Mouse (Mus musculus) forebrain, embryonic 10.5 days (tissue): ENCODE results near the gene Pdp2. TPM values are rescaled to one million over a fixed set of nuclear protein-coding genes. Genes with fewer than 3 reads are reported as not detected.

Experiments
- DNase-seq: peaks from one replicate; pipeline ENCODE4 v3.0.0-alpha.2; 2017; ENCODE audit warnings: low spot score; ENCODE audit errors: extremely low spot score
- H3K27ac ChIP-seq: fragments of 300-500 bp; sonication (generic); 2 replicates; pipeline ENCODE4 v1.5.1; 2016; ENCODE audit warnings: mild to moderate bottlenecking
- H3K27me3 ChIP-seq: fragments of 300-500 bp; sonication (generic); 2 replicates; pipeline ENCODE4 v1.6.1; 2016; ENCODE audit warnings: mild to moderate bottlenecking; ENCODE audit not compliant: poor library complexity, severe bottlenecking
- H3K36me3 ChIP-seq: fragments of 300-500 bp; sonication (generic); replicated peaks from 2 replicates; pipeline ENCODE4 v1.6.1; 2016; ENCODE audit warnings: mild to moderate bottlenecking, moderate library complexity
- H3K4me1 ChIP-seq: fragments of 300-500 bp; sonication (generic); 2 replicates; pipeline ENCODE4 v1.6.1; 2016
- H3K4me3 ChIP-seq: fragments of 300-500 bp; sonication (generic); 2 replicates; pipeline ENCODE4 v1.5.1; 2016; ENCODE audit warnings: mild to moderate bottlenecking, moderate library complexity
- H3K9me3 ChIP-seq: fragments of 300-500 bp; sonication (generic); 2 replicates; pipeline ENCODE4 v1.6.1; 2016; ENCODE audit warnings: mild to moderate bottlenecking, moderate library complexity
- WGBS: fragments of 180-500 bp; shearing (Covaris S2); methylation state at CpG from one replicate; pipeline ENCODE4 v1.1.7; 2016; 5-methylcytosine and 5-hydroxymethylcytosine counted together
- polyA plus RNA-seq: library from polyadenylated mRNA; unstranded; fragments of >200 nt; fragmentation: Nextera tagmentation; extraction: Ambion mirVana; gene quantifications from 2 replicates; pipeline ENCODE4 v1.2.1, GENCODE M21; 2016

Pdp2 gene
- 14.2 and 14.6 TPM in 2 replicates for polyA plus RNA-seq

- Histone ChIP-seq H3K4me3 (peak within 1 kb of the TSS; percentile 85), H3K4me1 (peaks cover 18% of the 10 kb centered on the region), H3K9me3 (no peaks in the 10 kb centered on the region), H3K36me3 (peaks cover 30% of the 10 kb centered on the region), H3K27ac (peak within 1 kb of the TSS; percentile 92), H3K27me3 (no peaks in the 10 kb centered on the region)
- DNase-seq = peak; percentile 89
- WGBS = under 1% methylated on average over 44 of the region's 44 CpGs
These were observed at the start of gene Pdp2 for GRCm38 (mm10) chr8:104591133-104591834. TSS of gene Pdp2 (plus strand) at chr8:104591451.

- WGBS = 14% methylated on average over 8 of the region's 8 CpGs
- H3K36me3 ChIP-seq = no peaks in the 10 kb centered on the region
- peaks cover 85% of the 10 kb centered on the region for H3K27me3 ChIP-seq
- H3K27ac ChIP-seq = no peak overlapping the region
- no peaks in the 10 kb centered on the region for H3K9me3 ChIP-seq
- no peak for DNase-seq
- peak overlapping the region; percentile 62 for H3K4me3 ChIP-seq
- peaks cover 21% of the 10 kb centered on the region for H3K4me1 ChIP-seq
These were observed 49.8 kb upstream of the Pdp2 start for GRCm38 (mm10) chr8:104541515-104541880.

- peaks cover 80% of the 10 kb centered on the region for H3K27me3 ChIP-seq
- WGBS = 8% methylated on average over 11 of the region's 11 CpGs
- DNase-seq = no peak
- H3K36me3 ChIP-seq = no peaks in the 10 kb centered on the region
- no peak overlapping the region for H3K27ac ChIP-seq
- H3K4me1 ChIP-seq = peaks cover 21% of the 10 kb centered on the region
- H3K4me3 ChIP-seq = no peak overlapping the region
- H3K9me3 ChIP-seq = no peaks in the 10 kb centered on the region
These were observed 49.1 kb upstream of the Pdp2 start for GRCm38 (mm10) chr8:104542160-104542559.

GRCm38 (mm10) chr8:104543440-104544045, 47.7 kb upstream of the Pdp2 start:
- Histone ChIP-seq H3K27me3 (peaks cover 66% of the 10 kb centered on the region), H3K4me1 (peaks cover 21% of the 10 kb centered on the region), H3K4me3 (no peak overlapping the region), H3K9me3 (no peaks in the 10 kb centered on the region), H3K27ac (no peak overlapping the region), H3K36me3 (no peaks in the 10 kb centered on the region)
- DNase-seq = no peak
- 84% methylated on average over 8 of the region's 8 CpGs for WGBS

GRCm38 (mm10) chr8:104555191-104555590, 36.1 kb upstream of the Pdp2 start:
- 88% methylated on average over 4 of the region's 4 CpGs for WGBS
- Histone ChIP-seq H3K4me1 (peaks cover 9% of the 10 kb centered on the region; the same call in 1 of the 2 replicates), H3K4me3 (no peak overlapping the region), H3K9me3 (no peaks in the 10 kb centered on the region), H3K36me3 (no peaks in the 10 kb centered on the region), H3K27ac (no peak overlapping the region), H3K27me3 (0 out of 2 replicates have a peak, but pooled peaks cover 9% of the 10 kb centered on the region)
- DNase-seq = no peak

- no peak for DNase-seq
- Histone ChIP-seq H3K9me3 (no peaks in the 10 kb centered on the region), H3K4me3 (no peak overlapping the region), H3K27ac (no peak overlapping the region), H3K27me3 (0 out of 2 replicates have a peak, but pooled peaks cover 9% of the 10 kb centered on the region), H3K4me1 (no peaks in the 10 kb centered on the region), H3K36me3 (no peaks in the 10 kb centered on the region)
- WGBS = 86% methylated on average over 7 of the region's 7 CpGs
These were observed 34.0 kb upstream of the Pdp2 start for GRCm38 (mm10) chr8:104557226-104557625.

GRCm38 (mm10) chr8:104560731-104561130, 30.5 kb upstream of the Pdp2 start:
- no peaks in the 10 kb centered on the region for H3K36me3 ChIP-seq
- no peaks in the 10 kb centered on the region for H3K27me3 ChIP-seq
- no peaks in the 10 kb centered on the region for H3K9me3 ChIP-seq
- no peak for DNase-seq
- H3K4me3 ChIP-seq = no peak overlapping the region
- H3K4me1 ChIP-seq = no peaks in the 10 kb centered on the region
- H3K27ac ChIP-seq = no peak overlapping the region

GRCm38 (mm10) chr8:104564633-104565456, 26.4 kb upstream of the Pdp2 start:
- Histone ChIP-seq H3K9me3 (no peaks in the 10 kb centered on the region), H3K27ac (no peak overlapping the region), H3K36me3 (no peaks in the 10 kb centered on the region), H3K4me3 (no peak overlapping the region), H3K4me1 (no peaks in the 10 kb centered on the region), H3K27me3 (no peaks in the 10 kb centered on the region; the same call in 1 of the 2 replicates)
- 16% methylated on average over 22 of the region's 22 CpGs for WGBS
- peak; percentile 84 for DNase-seq

- Histone ChIP-seq H3K4me3 (no peak overlapping the region), H3K9me3 (no peaks in the 10 kb centered on the region), H3K27me3 (peaks cover 4% of the 10 kb centered on the region; the same call in 1 of the 2 replicates), H3K27ac (no peak overlapping the region), H3K36me3 (no peaks in the 10 kb centered on the region), H3K4me1 (peaks cover under 1% of the 10 kb centered on the region; the same call in 1 of the 2 replicates)
- no peak for DNase-seq
- WGBS = 95% methylated on average over 5 of the region's 5 CpGs
These were observed 25.8 kb upstream of the Pdp2 start for GRCm38 (mm10) chr8:104565457-104565798.

- no peak overlapping the region for H3K4me3 ChIP-seq
- DNase-seq = peak; percentile 22
- peaks cover 5% of the 10 kb centered on the region; the same call in 1 of the 2 replicates for H3K27me3 ChIP-seq
- H3K9me3 ChIP-seq = no peaks in the 10 kb centered on the region
- no peak overlapping the region for H3K27ac ChIP-seq
- H3K4me1 ChIP-seq = peaks cover 8% of the 10 kb centered on the region
- 52% methylated on average over 1 of the region's 1 CpGs for WGBS
- H3K36me3 ChIP-seq = no peaks in the 10 kb centered on the region
These were observed 21.7 kb upstream of the Pdp2 start for GRCm38 (mm10) chr8:104569559-104569958.

- H3K4me3 ChIP-seq = peak overlapping the region; percentile 50
- peak; percentile 80 for DNase-seq
- peak overlapping the region; percentile 65; the same call in 1 of the 2 replicates for H3K27ac ChIP-seq
- no peaks in the 10 kb centered on the region for H3K36me3 ChIP-seq
- H3K9me3 ChIP-seq = no peaks in the 10 kb centered on the region
- peaks cover 8% of the 10 kb centered on the region for H3K4me1 ChIP-seq
- peaks cover 5% of the 10 kb centered on the region; the same call in 1 of the 2 replicates for H3K27me3 ChIP-seq
- WGBS = 7% methylated on average over 26 of the region's 26 CpGs
These were observed 20.6 kb upstream of the Pdp2 start for GRCm38 (mm10) chr8:104570436-104571343.

- no peak for DNase-seq
- no peaks in the 10 kb centered on the region for H3K36me3 ChIP-seq
- H3K27ac ChIP-seq = no peak overlapping the region
- H3K9me3 ChIP-seq = no peaks in the 10 kb centered on the region
- H3K27me3 ChIP-seq = no peaks in the 10 kb centered on the region
- 92% methylated on average over 3 of the region's 3 CpGs for WGBS
- H3K4me1 ChIP-seq = no peaks in the 10 kb centered on the region
- no peak overlapping the region for H3K4me3 ChIP-seq
These were observed 14.4 kb upstream of the Pdp2 start for GRCm38 (mm10) chr8:104576820-104577219.
